Comparison of ENCODE assay signal across 8 mouse cellular contexts in genomic region chr13:37433730-37434129, GRCm38 (mm10).
A peak's percentile ranks its signal among the peaks of the same experiment; 100 is the strongest.
DNase-seq lines count a peak whose midpoint lies in the region; ATAC-seq and TF ChIP-seq lines count a peak whose summit lies in the region.

No protein-coding gene starts in this region.

- H3K4me1 ChIP-seq in heart, embryonic 16.5 days (ENCODE audit: control insufficient read depth, insufficient read depth, low read length): peaks cover 10% of the 10 kb centered on the region
- H3K4me1 ChIP-seq in megakaryocyte, embryonic 14.5 days: peaks cover 38% of the 10 kb centered on the region
- peaks cover 0 to 16% of the 10 kb centered on the region in 2 experiments; a peak in 2 of 4 replicates for H3K4me1 ChIP-seq in liver, embryonic 14.5 days (replicated peaks; ENCODE audit: control insufficient read depth in 2 of 2, insufficient read depth in 2 of 2, low read length in 1 of 2)
- no peaks in the 10 kb centered on the region for H3K4me1 ChIP-seq in stomach, postnatal 0 days (replicated peaks; ENCODE audit: control insufficient read depth, insufficient read depth)

- peak overlapping the region; percentile 73 for H3K4me2 ChIP-seq in heart, embryonic 16.5 days (ENCODE audit: low read depth, low read length)
- H3K4me2 ChIP-seq in liver, embryonic 14.5 days (ENCODE audit: low read depth): peak overlapping the region; percentile 63; the same call in 1 of the 2 replicates
- H3K4me2 ChIP-seq in stomach, postnatal 0 days (replicated peaks; ENCODE audit: low read depth): peak overlapping the region; percentile 71; the same call in 1 of the 2 replicates

- no peak overlapping the region for H3K4me3 ChIP-seq in heart, embryonic 16.5 days (ENCODE audit: low read length)
- H3K4me3 ChIP-seq in megakaryocyte, embryonic 14.5 days (replicated peaks): peak overlapping the region; percentile 91
- H3K4me3 ChIP-seq in liver, embryonic 14.5 days (ENCODE audit: insufficient read depth in 1 of 2, low read depth in 2 of 2, low read length in 2 of 2): no peak overlapping the region
- H3K4me3 ChIP-seq in stomach, postnatal 0 days (ENCODE audit: low read depth, low read length): no peak overlapping the region

- H3K9ac ChIP-seq in heart, embryonic 16.5 days (ENCODE audit: low read length): no peak overlapping the region
- no peak overlapping the region for H3K9ac ChIP-seq in liver, embryonic 14.5 days (replicated peaks)
- no peak overlapping the region for H3K9ac ChIP-seq in stomach, postnatal 0 days (ENCODE audit: low read length)

- no peaks in the 10 kb centered on the region for H3K36me3 ChIP-seq in heart, embryonic 16.5 days (ENCODE audit: control insufficient read depth, insufficient read depth)
- no peaks in the 10 kb centered on the region for H3K36me3 ChIP-seq in megakaryocyte, embryonic 14.5 days (replicated peaks; ENCODE audit: low read length)
- no peaks in the 10 kb centered on the region for H3K36me3 ChIP-seq in liver, embryonic 14.5 days (replicated peaks; ENCODE audit: control insufficient read depth, insufficient read depth, low read depth)
- H3K36me3 ChIP-seq in stomach, postnatal 0 days (ENCODE audit: control insufficient read depth, insufficient read depth, low read length): no peaks in the 10 kb centered on the region

- 15% methylated on average over 3 of the region's 3 CpGs for WGBS in heart, embryonic 16.5 days
- WGBS in liver, embryonic 14.5 days (ENCODE audit: insufficient replicate concordance): 14% methylated on average over 3 of the region's 3 CpGs
- 8% methylated on average over 3 of the region's 3 CpGs for WGBS in stomach, postnatal 0 days

- TF ChIP-seq CTCF in liver, embryonic 14.5 days (IDR thresholded peaks at IDR 0.05; ENCODE audit: low read depth): no peak
- TF ChIP-seq CTCF in stomach, postnatal 0 days (IDR thresholded peaks at IDR 0.05; ENCODE audit: low read depth): no peak

- no peak for DNase-seq in heart, postnatal 36 days
- no peak for DNase-seq in liver, embryonic 14.5 days (ENCODE audit: low read depth in 3 of 3, low spot score in 3 of 3)
- no peak for DNase-seq in stomach, postnatal 0 days (ENCODE audit: low spot score)
- DNase-seq in kidney, adult 9 months: no peak
- DNase-seq in layer of hippocampus, adult 9-11 months: no peak

- no peaks in the 10 kb centered on the region for H3K27me3 ChIP-seq in heart, embryonic 16.5 days (ENCODE audit: control insufficient read depth, insufficient read depth, low read length)
- peaks cover 13% of the 10 kb centered on the region for H3K27me3 ChIP-seq in megakaryocyte, embryonic 14.5 days (replicated peaks)
- no peaks in the 10 kb centered on the region for H3K27me3 ChIP-seq in liver, embryonic 14.5 days (ENCODE audit: control insufficient read depth, insufficient read depth, low read length)
- H3K27me3 ChIP-seq in stomach, postnatal 0 days (ENCODE audit: control insufficient read depth, insufficient read depth, low read length): no peaks in the 10 kb centered on the region

- H3K9me3 ChIP-seq in heart, embryonic 16.5 days (replicated peaks; ENCODE audit: control insufficient read depth, low read length): no peaks in the 10 kb centered on the region; the same call in 1 of the 2 replicates
- H3K9me3 ChIP-seq in megakaryocyte, embryonic 14.5 days: no peaks in the 10 kb centered on the region; the same call in 1 of the 2 replicates
- H3K9me3 ChIP-seq in liver, embryonic 14.5 days (ENCODE audit: control insufficient read depth, low read length): no peaks in the 10 kb centered on the region
- H3K9me3 ChIP-seq in stomach, postnatal 0 days (ENCODE audit: control insufficient read depth, low read length): no peaks in the 10 kb centered on the region

- H3K27ac ChIP-seq in heart, embryonic 16.5 days (ENCODE audit: low read length): no peak overlapping the region
- no peak overlapping the region for H3K27ac ChIP-seq in liver, embryonic 14.5 days
- no peak overlapping the region for H3K27ac ChIP-seq in stomach, postnatal 0 days (replicated peaks)

- intact Hi-C loops in heart, postnatal 36 days (cut with DNase I): loop anchor here (1.0 to 5.0 kb wide), 5 partner anchors 18 to 604 kb away; partner anchors contain the start of genes Cage1 and Riok1

- TF ChIP-seq EP300 in liver, embryonic 14.5 days (IDR thresholded peaks at IDR 0.05; ENCODE audit: low read depth): no peak
- no peak for TF ChIP-seq EP300 in stomach, postnatal 0 days (optimal IDR thresholded peaks at IDR 0.05)

- ATAC-seq in heart, embryonic 16.5 days (replicated peaks; ENCODE audit: extremely low read depth, insufficient read depth, low FRiP score): peak; percentile 15; the same call in 1 of the 2 replicates
- no peak for ATAC-seq in megakaryocyte, adult 5-6 weeks (ENCODE audit: poor library complexity, severe bottlenecking)
- ATAC-seq in liver, embryonic 14.5 days (ENCODE audit: insufficient read depth): no peak
- ATAC-seq in stomach, postnatal 0 days (ENCODE audit: low FRiP score, low TSS enrichment): peak; percentile 48; the same call in 1 of the 2 replicates

Comparison
In these comparisons a context has a peak if more than half of its experiments do, and no peak if none do; other contexts are left out.
1. ATAC-seq: peak in heart, embryonic 16.5 days (single experiment) and stomach, postnatal 0 days (single experiment); none in megakaryocyte, adult 5-6 weeks (single experiment) and liver, embryonic 14.5 days (single experiment).
2. Peak in every context shown above with its lines, with median percentiles within 50 percentile points of each other: H3K4me2 ChIP-seq.